Mouse (Mus musculus): Measurements from ENCODE around the gene Cdc37. TPM values are rescaled to one million over a fixed set of nuclear protein-coding genes. Genes with fewer than 3 reads are reported as not detected.

Gene Cdc37
- polyA plus RNA-seq, 1 experiment from 2014 or later, result 228 TPM

Other genes starting within 250 kb of the Cdc37 start
- 97.3 and 101 TPM in 2 replicates for gene Dnmt1, start 190.1 kb downstream of the Cdc37 start, polyA plus RNA-seq (2016; fragmentation: Nextera tagmentation; extraction: Ambion mirVana)
- 6.6 and 6.7 TPM in 2 replicates for gene S1pr2, start 173.2 kb downstream of the Cdc37 start, polyA plus RNA-seq (2016; fragmentation: Nextera tagmentation; extraction: Ambion mirVana)
- 89.3 and 91.4 TPM in 2 replicates for gene Mrpl4, start 147.2 kb downstream of the Cdc37 start, polyA plus RNA-seq (2016; fragmentation: Nextera tagmentation; extraction: Ambion mirVana)
- gene Icam1, start 134.0 kb downstream of the Cdc37 start, polyA plus RNA-seq (2016; fragmentation: Nextera tagmentation; extraction: Ambion mirVana), result 9.9 TPM in 2 replicates
- gene Icam4, start 120.6 kb downstream of the Cdc37 start, polyA plus RNA-seq (2016; fragmentation: Nextera tagmentation; extraction: Ambion mirVana), result 231 and 238 TPM in 2 replicates
- 0.42 and 0.45 TPM in 2 replicates for gene Icam5, start 117.9 kb downstream of the Cdc37 start, polyA plus RNA-seq (2016; fragmentation: Nextera tagmentation; extraction: Ambion mirVana)
- gene Zglp1, start 82.9 kb downstream of the Cdc37 start, polyA plus RNA-seq (2016; fragmentation: Nextera tagmentation; extraction: Ambion mirVana), result 0.62 TPM in 1 of 2 replicates, not detected in the other
- 0.77 and 0.98 TPM in 2 replicates for gene Gm49373, start 76.9 kb downstream of the Cdc37 start, polyA plus RNA-seq (2016; fragmentation: Nextera tagmentation; extraction: Ambion mirVana)
- 48.7 and 49.6 TPM in 2 replicates for gene Fdx1l, start 76.4 kb downstream of the Cdc37 start, polyA plus RNA-seq (2016; fragmentation: Nextera tagmentation; extraction: Ambion mirVana)
- 1.2 and 2.1 TPM in 2 replicates for gene Gm38431, start 58.0 kb downstream of the Cdc37 start, polyA plus RNA-seq (2016; fragmentation: Nextera tagmentation; extraction: Ambion mirVana)
- gene Raver1, start 58.0 kb downstream of the Cdc37 start, polyA plus RNA-seq (2016; fragmentation: Nextera tagmentation; extraction: Ambion mirVana), result 39.8 and 43.8 TPM in 2 replicates
- 8.5 and 10.4 TPM in 2 replicates for gene Tyk2, start 18.7 kb downstream of the Cdc37 start, polyA plus RNA-seq (2016; fragmentation: Nextera tagmentation; extraction: Ambion mirVana)
- gene Pde4a, start 15.7 kb upstream of the Cdc37 start, polyA plus RNA-seq (2016; fragmentation: Nextera tagmentation; extraction: Ambion mirVana), result 2.6 and 2.9 TPM in 2 replicates
- gene Keap1, start 89.4 kb upstream of the Cdc37 start, polyA plus RNA-seq (2016; fragmentation: Nextera tagmentation; extraction: Ambion mirVana), result 39.8 and 41.6 TPM in 2 replicates
- 0.10 and 0.12 TPM in 2 replicates for gene S1pr5, start 98.5 kb upstream of the Cdc37 start, polyA plus RNA-seq (2016; fragmentation: Nextera tagmentation; extraction: Ambion mirVana)
- 85.7 and 85.9 TPM in 2 replicates for gene Atg4d, start 115.3 kb upstream of the Cdc37 start, polyA plus RNA-seq (2016; fragmentation: Nextera tagmentation; extraction: Ambion mirVana)
- 14.5 and 15.5 TPM in 2 replicates for gene Kri1, start 138.0 kb upstream of the Cdc37 start, polyA plus RNA-seq (2016; fragmentation: Nextera tagmentation; extraction: Ambion mirVana)
- 87.4 and 88.6 TPM in 2 replicates for gene Cdkn2d, start 141.4 kb upstream of the Cdc37 start, polyA plus RNA-seq (2016; fragmentation: Nextera tagmentation; extraction: Ambion mirVana)
- 0.10 and 0.25 TPM in 2 replicates for gene Ap1m2, start 162.4 kb upstream of the Cdc37 start, polyA plus RNA-seq (2016; fragmentation: Nextera tagmentation; extraction: Ambion mirVana)
- gene Slc44a2, start 170.7 kb upstream of the Cdc37 start, polyA plus RNA-seq (2016; fragmentation: Nextera tagmentation; extraction: Ambion mirVana), result 29.2 and 32.5 TPM in 2 replicates
- 84.1 and 85.3 TPM in 2 replicates for gene Ilf3, start 217.9 kb upstream of the Cdc37 start, polyA plus RNA-seq (2016; fragmentation: Nextera tagmentation; extraction: Ambion mirVana)